Mouse (Mus musculus) right cerebral cortex, adult 2 months (tissue): ENCODE results near the gene Picalm.
A peak's percentile ranks its signal among the peaks of the same experiment; 100 is the strongest.

Experiments used
- DNase-seq, 2 experiments: peaks; one replicate each; pipeline ENCODE4 v3.0.0; 2021 to 2022; ENCODE audit warnings: low spot score in 2 of 2

Gene Picalm

DNA sequence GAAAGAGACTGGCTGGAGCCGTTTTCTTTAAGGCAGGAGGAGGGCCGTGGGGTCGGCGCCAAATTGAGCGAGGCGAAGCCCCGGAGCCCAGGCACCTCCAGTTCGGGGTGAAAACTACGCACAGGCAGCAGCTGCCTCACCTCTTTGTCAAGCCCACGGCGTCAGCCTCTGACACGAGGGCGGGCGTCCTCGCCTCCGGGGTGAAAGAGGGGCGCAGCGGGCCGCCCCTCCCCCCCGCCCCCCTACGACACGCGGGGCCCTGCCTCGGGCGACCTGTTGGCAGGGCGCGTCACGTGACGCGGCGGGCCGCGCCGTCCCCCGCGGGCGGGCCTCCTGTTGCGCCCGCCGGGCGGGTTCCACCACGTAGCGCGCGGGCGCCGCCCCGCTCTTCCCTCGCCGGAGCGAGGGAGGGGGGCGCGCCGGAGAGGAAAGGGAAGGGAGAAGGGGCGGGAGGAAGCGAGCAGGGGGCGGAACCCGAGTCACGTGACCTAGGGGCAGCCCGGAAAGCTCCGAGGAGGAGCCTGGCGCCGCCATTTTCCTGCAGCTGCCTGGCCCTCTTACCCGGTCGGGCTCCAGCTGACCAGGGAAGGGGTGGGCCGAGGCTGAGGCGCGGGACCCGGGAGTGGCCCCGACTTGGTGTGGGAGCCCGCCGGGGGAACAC lies at the start of gene Picalm:
TSS of gene Picalm (plus strand) at position 482 of the 661 bp plus-strand sequence.
- peak; percentile 94 to 95 for DNase-seq

DNA sequence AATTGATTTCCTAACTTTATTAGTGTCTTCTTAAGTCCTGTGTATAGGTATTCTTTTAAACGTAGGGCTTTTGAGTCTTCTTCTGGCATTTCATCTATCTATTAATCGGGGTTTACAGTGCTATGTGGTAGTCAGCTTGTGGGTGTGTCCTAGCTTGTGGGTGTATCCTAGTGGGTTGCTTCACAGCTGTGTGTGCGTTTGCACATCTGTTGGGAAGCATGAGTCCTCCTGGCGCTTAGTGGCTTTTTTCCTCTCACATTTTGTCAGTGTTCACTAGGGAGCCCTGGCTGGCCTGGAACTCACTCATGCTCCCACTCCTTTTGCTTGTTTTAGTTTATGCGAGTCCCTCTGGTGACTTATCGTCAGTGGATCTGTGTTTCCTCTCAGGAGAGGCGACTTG lies 46.2 kb upstream of the Picalm start:
- DNase-seq, result no peak

DNA sequence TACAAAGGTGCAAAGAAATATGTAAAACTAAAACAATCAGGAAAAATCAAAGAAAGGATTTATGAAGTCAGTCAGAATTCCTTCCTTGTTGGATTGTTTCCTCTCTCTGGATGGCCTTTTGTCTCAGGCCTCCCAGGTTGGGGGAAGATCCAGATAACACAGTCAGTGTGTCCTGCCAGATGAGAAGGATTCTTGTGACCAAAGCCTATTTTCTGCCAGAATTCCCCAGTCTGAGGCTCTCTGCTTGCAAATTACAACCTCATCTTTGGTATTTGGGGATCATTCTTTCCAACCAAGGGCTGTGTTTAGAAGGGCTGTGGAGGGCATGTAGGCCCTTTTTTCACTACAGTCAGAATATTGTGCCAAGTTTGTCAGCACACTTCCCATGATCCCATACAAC lies 45.5 kb upstream of the Picalm start:
- DNase-seq, result no peak

GRCm38 (mm10) chr7:90085713-90086112 lies 44.3 kb upstream of the Picalm start:
- no peak for DNase-seq

DNA sequence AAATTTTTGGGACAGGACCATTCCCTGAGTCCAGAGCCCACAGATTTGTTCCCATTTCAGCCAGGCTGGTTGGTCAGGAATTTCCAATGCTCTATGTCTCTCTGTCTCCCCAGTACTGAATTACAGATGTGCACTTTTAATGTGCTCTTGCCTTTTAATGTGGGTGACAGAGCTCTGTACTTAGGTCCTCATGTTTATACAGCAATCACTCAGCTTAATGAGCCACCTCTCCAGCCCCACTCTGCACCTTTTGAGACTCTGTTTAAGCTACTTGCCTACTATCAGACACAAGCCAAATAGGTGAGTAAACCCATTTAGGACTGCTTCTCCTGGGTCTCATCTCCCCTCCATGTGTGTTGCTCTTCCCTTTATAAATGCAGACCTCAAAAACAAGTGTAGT lies 43.2 kb upstream of the Picalm start:
- no peak for DNase-seq

DNA sequence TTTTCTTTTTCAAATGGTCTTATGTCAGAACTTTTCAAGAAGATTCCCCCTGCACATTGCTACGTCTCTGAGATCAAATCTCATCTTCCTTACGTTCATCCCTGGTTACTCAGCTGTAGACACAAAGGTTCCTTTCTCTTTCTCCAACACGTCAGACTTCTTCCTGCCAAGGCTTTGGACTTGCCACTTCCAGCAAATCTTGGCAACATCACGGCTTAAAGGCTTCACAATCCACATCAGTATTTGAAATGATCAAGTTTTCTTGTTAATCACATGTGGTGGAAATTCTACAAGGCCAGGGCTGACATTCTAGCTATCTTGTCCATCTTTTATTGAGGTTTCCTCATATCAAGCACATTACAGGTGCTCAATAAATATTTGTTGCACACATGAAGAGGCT lies 39.0 kb upstream of the Picalm start:
- DNase-seq, result no peak

GRCm38 (mm10) chr7:90091756-90092155 lies 38.3 kb upstream of the Picalm start:
- DNase-seq, result no peak

- DNase-seq, result no peak
These were observed 37.3 kb upstream of the Picalm start for GRCm38 (mm10) chr7:90092452-90093450.

GRCm38 (mm10) chr7:90095097-90095496 lies 34.9 kb upstream of the Picalm start:
- DNase-seq, result no peak

- peak in 1 of 2 experiments; percentile 8 for DNase-seq
These were observed 34.1 kb upstream of the Picalm start for GRCm38 (mm10) chr7:90095766-90096372.

DNA sequence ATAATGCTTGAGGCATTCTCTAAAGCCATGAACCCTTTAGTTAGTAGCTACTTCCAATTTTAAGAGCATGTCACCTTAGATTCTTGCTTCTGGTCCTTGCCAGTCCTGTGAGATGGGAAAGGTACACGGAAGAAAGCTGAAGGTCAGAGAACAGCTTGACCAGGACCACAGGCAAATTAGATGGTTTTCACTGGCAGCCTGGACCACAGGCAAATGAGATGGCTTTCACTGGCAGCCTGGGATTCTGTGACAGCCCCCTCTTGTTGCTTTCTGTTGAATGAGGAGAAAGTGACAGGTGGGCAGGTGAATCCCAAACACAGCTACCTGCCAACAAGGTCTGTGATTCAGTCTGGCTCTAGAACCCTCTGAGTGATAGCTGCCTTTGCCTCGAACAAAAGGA lies 33.4 kb upstream of the Picalm start:
- DNase-seq, result no peak

- DNase-seq, result no peak
These were observed 31.8 kb upstream of the Picalm start for GRCm38 (mm10) chr7:90098253-90098652.

DNA sequence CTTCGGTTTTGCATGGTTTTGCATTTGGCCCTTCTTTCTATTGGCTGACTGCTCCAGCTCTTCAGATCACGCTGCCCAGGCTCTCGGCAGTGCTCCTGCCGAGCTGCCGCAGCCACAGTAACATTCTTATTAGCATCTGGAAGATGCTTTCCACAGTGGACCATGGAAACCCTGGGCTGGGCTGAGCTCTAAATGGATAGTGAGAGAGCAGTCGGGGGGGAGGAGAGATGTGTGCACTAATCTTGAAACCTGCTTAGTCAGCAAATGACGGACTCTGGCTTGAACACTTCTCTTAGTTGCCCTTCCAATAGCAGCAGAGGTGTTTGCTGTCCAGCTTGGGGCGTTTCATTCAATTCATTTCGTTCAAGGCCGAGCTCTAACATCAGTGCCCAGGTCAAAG lies 30.8 kb upstream of the Picalm start:
- no peak for DNase-seq

- DNase-seq, result no peak
These were observed 29.3 kb upstream of the Picalm start for GRCm38 (mm10) chr7:90100614-90101160.

- no peak for DNase-seq
These were observed 13.9 kb upstream of the Picalm start for GRCm38 (mm10) chr7:90116100-90116499.

- DNase-seq, result no peak
These were observed 9.9 kb upstream of the Picalm start for GRCm38 (mm10) chr7:90120106-90120505.

- no peak for DNase-seq
These were observed 5.0 kb upstream of the Picalm start for GRCm38 (mm10) chr7:90124991-90125390.

DNA sequence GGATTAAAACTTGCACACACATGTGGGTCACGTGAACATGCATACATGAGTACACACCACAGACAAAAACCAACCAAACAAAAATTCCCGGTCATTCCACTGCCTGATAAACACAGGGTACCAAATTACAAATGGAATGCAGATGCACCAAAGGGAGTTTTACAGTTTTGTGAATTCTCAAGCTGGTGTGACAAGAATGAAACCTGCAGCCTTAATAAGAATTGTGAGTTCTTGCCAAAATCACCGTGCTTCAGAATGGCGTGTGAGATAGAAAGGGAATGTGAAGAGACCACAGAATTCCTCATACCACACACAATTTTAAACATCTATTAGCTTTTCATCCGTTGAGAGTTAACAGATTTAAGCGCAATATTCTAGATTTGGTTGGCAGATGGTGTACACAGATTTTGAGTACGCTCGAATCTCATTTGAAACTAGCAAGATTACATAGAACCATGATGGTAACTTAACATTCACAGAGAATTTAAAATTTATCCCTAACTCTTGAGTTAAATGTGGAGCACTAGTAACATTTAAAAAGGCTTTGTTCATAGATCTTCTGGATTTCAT lies 1.3 kb upstream of the Picalm start:
- DNase-seq, result no peak

GRCm38 (mm10) chr7:90129271-90129731 lies 712 bp upstream of the Picalm start:
- peak; percentile 31 to 50 for DNase-seq

DNA sequence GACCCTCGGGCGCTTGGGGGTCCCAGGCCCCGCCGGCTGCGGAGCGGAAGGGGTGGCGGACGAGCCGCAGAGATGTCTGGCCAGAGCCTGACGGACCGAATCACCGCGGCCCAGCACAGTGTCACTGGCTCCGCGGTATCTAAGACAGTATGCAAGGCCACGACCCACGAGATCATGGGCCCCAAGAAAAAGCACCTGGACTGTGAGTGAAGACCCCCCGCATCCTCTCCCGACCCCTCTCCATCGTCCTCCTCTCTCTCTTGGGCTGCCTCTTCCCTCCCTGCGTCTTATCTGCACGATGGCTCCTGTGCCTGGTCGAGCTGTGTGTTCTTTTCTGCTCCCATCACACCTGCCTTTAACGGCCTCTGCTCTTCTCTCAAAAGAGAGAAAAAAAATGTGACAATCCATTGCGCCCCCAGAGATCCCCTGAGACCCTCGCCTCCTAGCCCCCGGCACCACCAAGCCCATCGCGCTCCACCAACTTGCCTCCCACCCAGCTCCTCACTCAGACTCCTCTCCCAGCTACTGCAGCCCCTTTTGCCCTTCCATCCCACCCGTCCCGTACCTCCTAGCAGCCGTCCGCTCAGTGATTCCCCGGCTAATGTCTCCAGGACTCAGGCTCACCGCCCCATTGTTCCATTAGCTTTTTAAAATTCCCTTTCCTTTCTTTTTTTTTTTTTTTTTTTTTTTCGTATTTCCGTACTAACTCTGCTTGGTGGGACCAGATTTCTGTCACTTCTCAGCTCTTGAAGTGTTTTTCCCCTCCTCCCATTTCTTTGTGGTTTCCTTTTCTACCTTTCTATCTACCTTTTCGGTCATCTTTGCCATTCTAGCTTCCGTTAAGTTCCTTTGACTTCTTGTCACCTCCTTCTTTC lies 725 bp downstream of the Picalm start:
- DNase-seq, result peak; percentile 15 to 38

GRCm38 (mm10) chr7:90131376-90131651 lies 1.3 kb downstream of the Picalm start:
- DNase-seq, result no peak
